Mouse (Mus musculus) gastrocnemius, postnatal 36 days (tissue): Measurements from ENCODE around the gene Prss45. TPM values are rescaled to one million over a fixed set of nuclear protein-coding genes. Genes with fewer than 3 reads are reported as not detected.

ENCODE experiments used
- total RNA-seq, 2 experiments: library from RNA; stranded (reverse); gene quantifications; 2 replicates each; pipeline ENCODE4 v1.2.3; 2021

Prss45 gene
- total RNA-seq, 2 experiments from 2014 or later, result not detected

Other genes with a start within 250 kb of the Prss45 start
- 1 to 10 TPM in 1 of 2 experiments, under 1 TPM in 1; 0.91 to 1.2 TPM for gene Nradd, start 210.1 kb upstream of the Prss45 start, total RNA-seq
- gene Nbeal2, start 180.4 kb upstream of the Prss45 start, total RNA-seq, result 1 to 10 TPM; 3.3 to 3.6 TPM
- 10 to 100 TPM; 45.1 to 48.1 TPM for gene Ccdc12, start 178.1 kb upstream of the Prss45 start, total RNA-seq
- gene Myl3, start 92.7 kb upstream of the Prss45 start, total RNA-seq, result 1,000 to 10,000 TPM in 1 of 2 experiments, 100 to 1,000 TPM in 1; 290 to 1,186 TPM
- gene Pth1r, start 87.4 kb upstream of the Prss45 start, total RNA-seq, result 1 to 10 TPM in 1 of 2 experiments, under 1 TPM in 1; 0.74 to 1.1 TPM
- gene Prss42, start 36.4 kb upstream of the Prss45 start, total RNA-seq, result not detected
- gene Prss44, start 20.6 kb upstream of the Prss45 start, total RNA-seq, result not detected
- not detected for gene Prss43, start 7.9 kb upstream of the Prss45 start, total RNA-seq
- not detected for gene Prss46, start 9.9 kb downstream of the Prss45 start, total RNA-seq
- gene Prss50, start 23.4 kb downstream of the Prss45 start, total RNA-seq, result not detected
- 1 to 10 TPM; 4.6 to 6.6 TPM for gene Als2cl, start 45.3 kb downstream of the Prss45 start, total RNA-seq
- under 1 TPM; 0.37 to 0.41 TPM for gene Tmie, start 45.5 kb downstream of the Prss45 start, total RNA-seq
- 1 to 10 TPM in 1 of 2 experiments, not detected in 1; 1.2 TPM for gene Fam240a, start 82.3 kb downstream of the Prss45 start, total RNA-seq
- not detected for gene Tdgf1, start 111.6 kb downstream of the Prss45 start, total RNA-seq
- gene Lrrc2, start 117.0 kb downstream of the Prss45 start, total RNA-seq, result 10 to 100 TPM; 45.8 to 73.6 TPM
- gene Rtp3, start 156.0 kb downstream of the Prss45 start, total RNA-seq, result 1 to 10 TPM in 1 of 2 experiments, under 1 TPM in 1; 0.54 to 1.3 TPM
- not detected for gene Ltf, start 184.7 kb downstream of the Prss45 start, total RNA-seq
- 1 to 10 TPM; 3.2 to 6.8 TPM for gene Ccrl2, start 222.9 kb downstream of the Prss45 start, total RNA-seq